Mouse (Mus musculus) inflammation-experienced regulatory T-cells (primary cell): Measurements from ENCODE around the gene Vmn2r86. TPM values are rescaled to one million over a fixed set of nuclear protein-coding genes. Genes with fewer than 3 reads are reported as not detected.

Experiments
- polyA plus RNA-seq, 2 experiments: library from polyadenylated mRNA; unstranded; fragments of 100-300 nt; shearing (Covaris generic); gene quantifications; one replicate each; pipeline ENCODE4 v1.2.1; 2017

Gene Vmn2r86
- polyA plus RNA-seq, result under 1 TPM; 0.02 to 0.28 TPM

DNA sequence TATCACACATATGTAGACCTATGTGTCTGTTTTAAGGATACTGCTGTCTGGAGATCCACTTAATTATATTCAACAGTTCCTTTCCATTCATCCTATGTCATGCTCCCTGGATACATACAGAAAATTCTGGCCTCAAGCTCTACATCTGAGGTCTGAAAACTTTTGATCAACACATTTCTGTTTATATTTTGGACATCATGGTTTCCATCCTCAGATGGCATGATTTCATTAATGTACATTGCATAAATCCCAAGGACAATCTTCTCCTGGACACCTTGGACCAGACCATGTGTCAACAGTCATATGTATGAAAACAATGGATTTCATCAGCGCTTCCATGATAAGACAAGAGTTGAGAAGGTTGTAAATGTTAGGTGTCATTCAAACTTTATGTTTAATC, at the start of gene Vmn2r86:
Vmn2r86 (minus strand) TSS at position 101 of the 400 bp plus-strand sequence.

DNA sequence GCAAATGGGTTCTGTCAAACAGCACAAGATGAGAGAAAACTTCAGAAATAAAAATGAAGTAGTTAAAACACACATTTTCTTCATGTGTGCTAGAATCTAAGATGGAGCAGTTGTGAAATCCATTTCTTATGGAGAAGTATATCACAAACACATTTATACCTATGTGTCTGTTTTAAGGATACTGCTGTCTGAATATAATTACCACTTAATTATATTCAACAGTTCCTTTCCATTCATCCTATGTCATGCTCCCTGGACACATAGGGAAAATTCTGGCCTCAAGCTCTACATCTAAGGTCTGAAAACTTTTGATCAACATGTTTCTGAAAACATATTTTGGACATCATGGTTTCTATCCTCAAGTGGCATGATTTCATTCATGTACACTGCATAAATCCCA, 41.4 kb upstream of the Vmn2r86 start, which contains the start of gene Vmn2r87:
Vmn2r87 (minus strand) TSS at position 101 of the 400 bp plus-strand sequence.

DNA sequence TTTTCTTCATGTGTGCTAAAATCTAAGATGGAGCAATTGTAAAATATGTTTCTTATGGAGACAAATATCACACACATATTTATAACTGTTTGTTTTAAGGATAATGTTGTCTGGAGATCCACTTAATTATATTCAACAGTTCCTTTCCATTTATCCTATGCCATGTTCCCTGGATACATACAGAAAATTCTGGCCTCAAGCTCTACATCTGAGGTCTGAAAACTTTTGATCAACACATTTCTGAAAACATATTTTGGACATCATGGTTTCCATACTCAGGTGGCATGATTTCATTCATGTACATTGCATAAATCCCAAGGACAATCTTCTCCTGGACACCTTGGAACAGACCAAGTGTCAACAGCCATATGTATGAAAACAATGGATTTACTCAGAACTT, 26.2 kb downstream of the Vmn2r86 start, which contains the start of gene Vmn2r85:
Vmn2r85 (minus strand) TSS at position 101 of the 400 bp plus-strand sequence.

DNA sequence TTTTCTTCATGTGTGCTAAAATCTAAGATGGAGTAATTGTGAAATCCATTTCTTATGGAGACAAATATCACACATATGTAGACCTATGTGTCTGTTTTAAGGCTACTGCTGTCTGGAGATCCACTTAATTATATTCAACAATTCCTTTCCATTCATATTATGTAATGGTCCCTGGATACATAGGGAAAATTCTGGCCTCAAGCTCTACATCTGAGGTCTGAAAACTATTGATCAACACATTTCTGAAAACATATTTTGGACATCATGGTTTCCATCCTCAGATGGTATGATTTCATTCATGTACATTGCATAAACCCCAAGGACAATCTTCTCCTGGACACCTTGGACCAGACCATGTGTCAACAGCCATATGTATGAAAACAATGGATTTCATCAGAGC, 61.6 kb downstream of the Vmn2r86 start, which contains the start of gene Vmn2r84:
Vmn2r84 (minus strand) TSS at position 101 of the 400 bp plus-strand sequence.

Other genes starting within 250 kb of the Vmn2r86 start
- not detected for gene Olfr827, start 241.6 kb downstream of the Vmn2r86 start, polyA plus RNA-seq
- under 1 TPM in 1 of 2 experiments, not detected in 1; 0.06 TPM for gene Neurod4, start 175.8 kb downstream of the Vmn2r86 start, polyA plus RNA-seq
- gene Tespa1, start 133.2 kb downstream of the Vmn2r86 start, polyA plus RNA-seq, result 100 to 1,000 TPM; 217 to 227 TPM
- gene Vmn2r84, start 61.7 kb downstream of the Vmn2r86 start, polyA plus RNA-seq, result under 1 TPM; 0.78 to 0.81 TPM
- not detected for gene Vmn2r85, start 26.3 kb downstream of the Vmn2r86 start, polyA plus RNA-seq
- not detected for gene Vmn2r87, start 41.3 kb upstream of the Vmn2r86 start, polyA plus RNA-seq